Mouse (Mus musculus): ENCODE results near the gene Prpf40a. TPM values are rescaled to one million over a fixed set of nuclear protein-coding genes. Genes with fewer than 3 reads are reported as not detected.

The Prpf40a gene
- polyA plus RNA-seq, 1 experiment = not detected

DNA sequence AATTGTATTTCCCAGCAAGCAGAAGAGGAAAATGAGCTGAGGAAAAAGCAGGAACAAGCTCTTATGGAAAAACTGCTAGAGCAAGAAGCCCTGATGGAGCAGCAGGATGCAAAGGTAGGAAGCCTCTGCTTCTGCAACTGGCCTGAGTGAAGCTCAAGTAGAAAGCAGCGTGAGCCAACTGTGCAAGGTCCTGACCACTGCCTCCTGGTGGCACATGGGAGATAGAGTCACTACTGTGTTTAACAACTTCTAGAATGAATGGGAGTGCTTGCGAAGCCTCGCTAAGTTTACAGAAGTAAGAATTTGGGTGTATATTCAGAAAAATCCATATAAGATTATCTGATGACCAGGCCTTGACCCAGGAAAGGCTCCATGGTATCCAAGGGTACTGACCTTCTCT is 65.1 kb downstream of the Prpf40a start:
- WGBS = 80% methylated on average over 3 of the region's 3 CpGs
- no peaks in the 10 kb centered on the region for H3K4me1 ChIP-seq (ENCODE audit: control insufficient read depth, insufficient read depth, low read length)
- TF ChIP-seq POLR2A (IDR thresholded peaks at IDR 0.05; ENCODE audit: insufficient read depth, low read depth, low read length) (no peak), CTCF (IDR thresholded peaks at IDR 0.05; ENCODE audit: insufficient read depth, low read depth, low read length) (no peak)
- no peak overlapping the region for H3K27ac ChIP-seq (ENCODE audit: insufficient read depth, low read depth, low read length)
- H3K4me3 ChIP-seq (ENCODE audit: insufficient read depth, low read depth, low read length) = no peak overlapping the region

DNA sequence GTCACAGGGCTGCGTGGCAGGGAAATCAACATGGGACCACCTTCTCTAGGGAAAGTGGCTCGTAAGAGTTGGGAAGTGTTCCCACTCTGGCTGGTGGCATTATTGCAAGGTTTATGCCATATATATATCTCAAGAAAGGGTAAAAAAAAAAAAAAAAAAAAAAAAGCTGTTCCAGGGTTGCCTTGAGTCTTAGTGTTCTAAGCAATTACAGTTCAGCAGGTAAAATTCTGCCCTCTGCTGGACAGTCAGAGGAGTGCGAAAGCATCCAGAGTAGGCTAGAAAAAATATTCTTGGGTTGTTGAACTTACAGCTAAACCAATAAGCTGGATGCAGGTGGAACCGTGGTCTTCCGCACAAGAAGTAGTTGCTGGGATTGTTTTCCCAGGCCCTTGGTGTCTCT is 69.3 kb downstream of the Prpf40a start:
- WGBS = 69% methylated on average over 5 of the region's 5 CpGs
- TF ChIP-seq CTCF (IDR thresholded peaks at IDR 0.05; ENCODE audit: insufficient read depth, low read depth, low read length) (no peak), POLR2A (IDR thresholded peaks at IDR 0.05; ENCODE audit: insufficient read depth, low read depth, low read length) (no peak)
- H3K27ac ChIP-seq (ENCODE audit: insufficient read depth, low read depth, low read length) = no peak overlapping the region
- H3K4me1 ChIP-seq (ENCODE audit: control insufficient read depth, insufficient read depth, low read length) = no peaks in the 10 kb centered on the region
- H3K4me3 ChIP-seq (ENCODE audit: insufficient read depth, low read depth, low read length) = no peak overlapping the region

DNA sequence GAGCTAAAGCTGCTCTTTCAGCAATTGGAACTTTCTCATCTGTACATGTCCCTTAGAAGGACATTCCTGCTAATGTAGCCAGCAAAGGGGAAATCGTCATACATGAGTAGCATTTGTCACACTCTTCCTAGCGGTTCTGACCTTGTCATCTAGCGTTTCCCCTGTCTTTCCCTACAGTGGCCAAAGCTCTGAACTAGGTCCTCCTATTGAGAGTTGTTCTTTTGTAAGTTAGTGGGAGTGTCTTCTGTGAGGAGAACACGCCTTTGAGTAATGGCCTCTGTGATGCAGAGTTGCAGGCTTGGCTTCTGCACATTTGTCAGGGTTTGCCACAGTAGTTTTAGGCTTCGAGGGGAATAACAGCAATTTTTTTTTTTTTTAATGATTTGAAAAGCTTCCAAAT is 82.5 kb downstream of the Prpf40a start:
- no peak overlapping the region for H3K27ac ChIP-seq (ENCODE audit: insufficient read depth, low read depth, low read length)
- no peak for TF ChIP-seq CTCF (IDR thresholded peaks at IDR 0.05; ENCODE audit: insufficient read depth, low read depth, low read length)
- no peak for TF ChIP-seq POLR2A (IDR thresholded peaks at IDR 0.05; ENCODE audit: insufficient read depth, low read depth, low read length)
- H3K4me1 ChIP-seq (ENCODE audit: control insufficient read depth, insufficient read depth, low read length) = no peaks in the 10 kb centered on the region
- H3K4me3 ChIP-seq (ENCODE audit: insufficient read depth, low read depth, low read length) = no peak overlapping the region
- WGBS = 84% methylated on average over 5 of the region's 5 CpGs

DNA sequence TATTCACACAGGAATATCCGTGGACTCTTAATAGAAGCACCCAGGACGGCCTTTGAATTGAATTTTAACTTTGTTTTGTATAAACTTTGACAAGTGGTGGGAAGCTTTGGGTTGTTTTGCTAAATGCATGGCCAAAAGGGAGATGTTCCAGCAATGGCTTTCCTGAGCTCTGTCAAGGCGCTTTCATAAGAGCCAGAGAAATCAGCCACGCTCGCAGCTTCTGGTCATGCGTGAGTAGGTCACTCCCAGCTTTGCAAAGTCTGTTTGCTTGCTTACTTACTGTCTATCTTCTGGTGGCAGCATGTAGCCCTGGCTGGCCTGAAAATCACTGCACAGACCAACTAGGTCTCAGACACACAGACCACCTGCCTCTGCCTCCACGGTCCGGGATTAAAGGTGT is 84.6 kb downstream of the Prpf40a start:
- Histone ChIP-seq H3K4me3 (ENCODE audit: insufficient read depth, low read depth, low read length) (no peak overlapping the region), H3K4me1 (ENCODE audit: control insufficient read depth, insufficient read depth, low read length) (no peaks in the 10 kb centered on the region), H3K27ac (ENCODE audit: insufficient read depth, low read depth, low read length) (no peak overlapping the region)
- WGBS = 93% methylated on average over 8 of the region's 8 CpGs
- TF ChIP-seq CTCF (IDR thresholded peaks at IDR 0.05; ENCODE audit: insufficient read depth, low read depth, low read length) (no peak), POLR2A (IDR thresholded peaks at IDR 0.05; ENCODE audit: insufficient read depth, low read depth, low read length) (no peak)

DNA sequence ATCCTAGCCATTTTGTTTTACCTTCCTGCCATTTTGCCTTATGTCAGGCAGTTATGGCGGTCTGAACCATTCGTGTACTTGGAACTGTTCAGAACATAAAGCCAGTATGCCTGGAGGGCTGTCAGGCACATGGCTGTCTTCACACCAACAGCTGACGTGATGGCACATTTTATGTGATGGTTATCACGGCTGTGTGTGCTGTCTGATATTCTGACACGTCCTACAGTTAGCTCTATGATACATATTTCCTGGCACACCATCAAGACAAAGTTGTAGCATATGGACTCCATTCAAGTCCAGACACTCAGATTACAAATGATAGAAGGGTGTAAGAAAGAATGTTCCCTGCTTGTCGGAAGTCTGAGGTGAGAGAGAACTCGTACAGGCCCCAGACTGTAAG is 85.0 kb downstream of the Prpf40a start:
- H3K4me1 ChIP-seq (ENCODE audit: control insufficient read depth, insufficient read depth, low read length) = no peaks in the 10 kb centered on the region
- H3K27ac ChIP-seq (ENCODE audit: insufficient read depth, low read depth, low read length) = no peak overlapping the region
- no peak overlapping the region for H3K4me3 ChIP-seq (ENCODE audit: insufficient read depth, low read depth, low read length)
- TF ChIP-seq POLR2A (IDR thresholded peaks at IDR 0.05; ENCODE audit: insufficient read depth, low read depth, low read length) (no peak), CTCF (IDR thresholded peaks at IDR 0.05; ENCODE audit: insufficient read depth, low read depth, low read length) (no peak)
- 89% methylated on average over 7 of the region's 7 CpGs for WGBS

DNA sequence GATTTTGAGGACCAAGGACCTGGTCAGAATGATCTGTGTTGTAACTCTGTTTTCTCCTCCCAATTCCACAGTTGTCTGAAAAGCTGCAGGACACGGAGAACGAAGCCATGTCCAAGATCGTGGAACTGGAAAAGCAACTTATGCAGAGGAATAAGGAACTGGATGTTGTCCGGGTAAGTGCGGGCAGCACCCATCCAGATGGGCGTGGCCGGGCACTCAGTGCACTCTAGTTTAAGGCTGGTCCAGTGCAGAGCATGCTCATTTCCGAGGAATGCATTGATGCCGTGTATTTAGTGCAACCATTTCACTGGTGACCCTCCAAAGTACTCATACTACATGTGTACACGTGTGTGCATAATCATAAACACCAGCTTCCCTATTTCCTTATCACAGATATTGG is 85.7 kb downstream of the Prpf40a start:
- Histone ChIP-seq H3K27ac (ENCODE audit: insufficient read depth, low read depth, low read length) (no peak overlapping the region), H3K4me1 (ENCODE audit: control insufficient read depth, insufficient read depth, low read length) (no peaks in the 10 kb centered on the region), H3K4me3 (ENCODE audit: insufficient read depth, low read depth, low read length) (no peak overlapping the region)
- no peak for TF ChIP-seq POLR2A (IDR thresholded peaks at IDR 0.05; ENCODE audit: insufficient read depth, low read depth, low read length)
- TF ChIP-seq CTCF (IDR thresholded peaks at IDR 0.05; ENCODE audit: insufficient read depth, low read depth, low read length) = no peak
- 96% methylated on average over 10 of the region's 10 CpGs for WGBS

DNA sequence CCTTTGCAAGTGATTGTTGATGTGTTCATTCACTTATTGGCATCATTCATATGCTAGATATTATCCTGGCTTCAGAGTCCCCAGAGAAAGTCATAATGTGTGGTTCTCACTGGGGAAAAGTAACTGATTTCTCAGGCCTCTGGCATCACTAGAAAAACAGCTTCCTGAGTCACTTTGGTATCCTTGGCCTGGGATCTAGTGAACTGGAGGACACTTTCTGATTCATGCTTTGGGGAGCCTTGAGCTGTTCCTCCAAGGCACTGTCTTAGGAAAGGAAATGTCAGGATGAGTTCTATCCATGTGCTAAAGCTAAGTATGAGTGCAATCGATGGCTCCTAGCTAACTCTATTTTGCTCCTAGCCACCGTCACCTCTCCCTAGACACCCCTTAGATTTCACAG is 88.2 kb downstream of the Prpf40a start:
- no peaks in the 10 kb centered on the region for H3K4me1 ChIP-seq (ENCODE audit: control insufficient read depth, insufficient read depth, low read length)
- no peak overlapping the region for H3K4me3 ChIP-seq (ENCODE audit: insufficient read depth, low read depth, low read length)
- H3K27ac ChIP-seq (ENCODE audit: insufficient read depth, low read depth, low read length) = no peak overlapping the region
- 97% methylated on average over 2 of the region's 2 CpGs for WGBS
- TF ChIP-seq CTCF (IDR thresholded peaks at IDR 0.05; ENCODE audit: insufficient read depth, low read depth, low read length) (no peak), POLR2A (IDR thresholded peaks at IDR 0.05; ENCODE audit: insufficient read depth, low read depth, low read length) (no peak)

DNA sequence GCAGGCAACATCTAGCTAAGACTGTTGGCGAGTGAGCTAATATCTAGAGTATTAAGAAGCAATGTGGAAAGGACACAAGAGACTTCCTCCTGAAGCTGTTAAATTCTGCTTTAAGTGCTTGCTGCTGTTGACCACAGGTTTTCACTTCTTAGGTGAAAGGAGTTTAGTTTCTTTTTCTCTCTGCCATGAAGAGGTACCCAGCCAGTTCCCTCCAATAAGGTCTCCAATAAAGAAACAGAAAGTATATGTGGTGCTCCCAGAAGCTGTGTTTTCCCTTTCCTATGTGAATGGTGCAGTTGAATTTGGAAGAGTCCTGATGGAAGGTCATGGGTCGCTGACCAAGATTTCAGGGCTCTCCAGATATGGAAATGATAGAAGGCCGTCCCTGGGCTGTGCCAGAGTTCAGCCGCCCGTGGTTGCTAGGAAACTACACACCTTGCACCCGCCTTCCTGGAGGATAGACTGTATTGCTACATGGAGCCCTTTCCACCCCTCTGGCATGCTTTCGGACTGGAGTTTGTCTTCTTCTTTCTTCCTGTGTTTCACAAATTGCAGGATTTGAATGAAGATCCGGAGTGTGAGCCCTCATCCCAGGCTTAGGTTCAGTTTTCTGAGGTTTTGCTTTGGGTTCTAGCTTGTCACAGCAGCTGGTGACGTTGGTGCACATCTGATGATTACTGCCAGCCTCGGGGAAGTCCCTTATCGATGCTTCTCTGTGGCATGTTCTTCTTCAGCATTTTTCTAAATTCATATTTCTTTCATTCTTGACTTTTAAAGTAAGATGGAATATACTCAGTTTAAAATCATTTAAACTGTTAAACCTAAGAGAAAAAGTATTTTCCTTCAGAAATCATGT is 89.0 kb downstream of the Prpf40a start:
- Histone ChIP-seq H3K4me1 (ENCODE audit: control insufficient read depth, insufficient read depth, low read length) (no peaks in the 10 kb centered on the region), H3K27ac (ENCODE audit: insufficient read depth, low read depth, low read length) (no peak overlapping the region), H3K4me3 (ENCODE audit: insufficient read depth, low read depth, low read length) (no peak overlapping the region)
- TF ChIP-seq POLR2A (IDR thresholded peaks at IDR 0.05; ENCODE audit: insufficient read depth, low read depth, low read length) (no peak), CTCF (IDR thresholded peaks at IDR 0.05; ENCODE audit: insufficient read depth, low read depth, low read length) (no peak)
- WGBS = 88% methylated on average over 11 of the region's 11 CpGs

DNA sequence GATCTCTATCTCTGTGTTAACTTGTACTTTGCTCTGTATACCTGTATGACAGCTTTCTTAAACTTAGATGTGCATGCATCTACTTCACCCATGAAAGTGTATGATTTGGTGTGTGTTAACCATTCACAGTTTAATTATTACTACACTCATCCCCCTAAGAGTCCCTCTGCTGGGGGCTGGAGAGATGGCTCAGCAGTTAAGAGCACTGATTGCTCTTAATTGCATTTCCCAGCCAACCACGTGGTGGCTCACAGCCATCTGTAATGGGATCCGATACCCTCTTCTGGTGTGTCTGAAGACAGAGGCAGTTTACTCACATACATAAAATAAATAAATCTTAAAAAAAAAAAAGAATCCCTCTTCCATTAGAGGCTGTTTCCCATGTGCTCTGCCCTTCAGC is 91.0 kb downstream of the Prpf40a start:
- Histone ChIP-seq H3K4me1 (ENCODE audit: control insufficient read depth, insufficient read depth, low read length) (no peaks in the 10 kb centered on the region), H3K27ac (ENCODE audit: insufficient read depth, low read depth, low read length) (no peak overlapping the region), H3K4me3 (ENCODE audit: insufficient read depth, low read depth, low read length) (no peak overlapping the region)
- 20% methylated on average over 2 of the region's 2 CpGs for WGBS
- TF ChIP-seq POLR2A (IDR thresholded peaks at IDR 0.05; ENCODE audit: insufficient read depth, low read depth, low read length) = no peak
- TF ChIP-seq CTCF (IDR thresholded peaks at IDR 0.05; ENCODE audit: insufficient read depth, low read depth, low read length) = no peak

All from olfactory bulb, adult 2 months (tissue).